Mouse (Mus musculus) megakaryocyte, embryonic 14.5 days (primary cell): ENCODE measurements around the gene Fxyd5.

Experiments
- FLI1 ChIP-seq: IDR thresholded peaks from 2 replicates; pipeline ENCODE4 v1.6.1; 2012; ENCODE audit warnings: low read length, inconsistent platforms, mixed read lengths
- GATA1 ChIP-seq: IDR thresholded peaks from 3 replicates; pipeline ENCODE4 v1.6.1; 2012; ENCODE audit warnings: mixed read lengths, low read length, inconsistent platforms, borderline replicate concordance

DNA sequence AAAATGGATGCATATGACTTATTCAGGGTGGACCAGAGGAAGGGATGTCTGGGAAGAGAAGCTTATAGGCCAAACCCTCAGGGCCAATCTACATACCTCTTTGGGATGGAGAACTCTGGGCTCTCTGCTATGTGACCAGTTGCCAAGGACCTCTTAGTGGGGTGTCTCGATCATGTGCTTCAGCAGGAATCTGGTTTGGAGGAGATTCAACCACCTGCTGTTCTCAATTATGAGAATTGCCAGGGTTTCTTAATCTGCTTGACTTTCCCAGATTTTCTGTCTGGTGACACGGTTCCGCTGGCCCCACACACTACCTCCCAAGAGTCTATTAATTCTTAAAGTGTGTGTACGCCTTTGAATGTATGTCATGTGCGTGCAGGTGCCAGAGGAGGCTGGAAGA is 48.3 kb downstream of the Fxyd5 start:
- TF ChIP-seq GATA1 (no peak), FLI1 (no peak)
